In the genomic region with DNA sequence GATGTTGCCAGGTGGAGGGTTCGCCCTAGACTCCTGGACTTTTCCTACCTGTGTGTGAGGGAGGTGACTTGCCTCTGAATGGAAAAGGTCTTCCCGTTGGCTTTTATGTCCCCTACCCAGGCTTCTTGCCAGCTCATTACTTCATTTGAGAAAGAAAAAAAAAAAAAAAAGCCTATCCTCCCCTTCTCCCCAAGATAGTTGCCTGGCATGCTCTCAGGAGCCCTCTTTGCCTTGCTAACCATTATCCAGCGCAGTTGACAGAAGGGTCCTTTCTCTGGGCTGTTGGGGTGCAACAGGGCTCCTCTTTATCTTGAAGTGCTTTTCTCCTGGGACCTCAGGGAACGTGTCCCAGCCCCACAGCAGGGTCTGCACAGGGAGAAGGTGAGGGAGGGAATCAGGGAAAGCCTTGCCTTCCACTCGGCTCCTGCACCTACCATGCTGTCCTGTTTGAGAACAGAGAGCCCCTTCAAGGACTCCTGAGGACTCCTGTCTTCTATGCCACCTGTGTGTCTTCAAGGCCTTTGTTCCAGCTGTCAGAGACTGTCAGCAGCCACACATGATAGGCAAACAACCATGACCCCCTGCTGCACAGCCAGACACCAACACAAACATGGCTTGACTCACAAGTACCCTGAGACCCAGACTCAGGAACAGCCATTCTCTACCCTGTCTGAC, we compare ENCODE assay signal across 22 mouse cellular contexts. TPM values are rescaled to one million over a fixed set of nuclear protein-coding genes. Genes with fewer than 3 reads are reported as not detected.
DNase-seq lines count a peak whose midpoint lies in the region; ATAC-seq and TF ChIP-seq lines count a peak whose summit lies in the region.
"Had no signal": no experiment of that assay in that cellular context is flagged by ENCODE, and none has a peak within 500 bp of the region (broad histone marks: within the 10 kb centered on the region; RNA-seq: fewer than 3 reads in every experiment).

No protein-coding gene starts in this region.

- DNase-seq in hindbrain, embryonic 14.5 days (ENCODE audit: low spot score): no peak
- DNase-seq in midbrain, embryonic 14.5 days: no peak
- no peak for DNase-seq in midbrain, embryonic 10.5 days (ENCODE audit: low spot score)
- DNase-seq in cerebellum, adult 9-10 months: peak; percentile 65
- DNase-seq in lung, postnatal 4 days: no peak
- DNase-seq: adrenal gland, adult 2 months; B cell, adult 2 months; gastrocnemius, postnatal 10 days; lung, postnatal 36 days; thymus, adult 2 months; thymus, postnatal 4 days had no signal

- peaks cover 30% of the 10 kb centered on the region for H3K27me3 ChIP-seq in hindbrain, embryonic 13.5 days
- no peaks in the 10 kb centered on the region for H3K27me3 ChIP-seq in hindbrain, embryonic 14.5 days (ENCODE audit: control insufficient read depth, insufficient read depth, low read length)
- H3K27me3 ChIP-seq in midbrain, embryonic 14.5 days (ENCODE audit: control insufficient read depth, insufficient read depth, low read length): no peaks in the 10 kb centered on the region; the same call in 1 of the 2 replicates
- H3K27me3 ChIP-seq in midbrain, embryonic 10.5 days (ENCODE audit: low read depth, poor library complexity, severe bottlenecking): peaks cover 59% of the 10 kb centered on the region
- H3K27me3 ChIP-seq: embryonic facial prominence, embryonic 15.5 days; Patski had no signal

- TF ChIP-seq POLR2A in cortical plate, adult 2 months (IDR thresholded peaks at IDR 0.05; ENCODE audit: extremely low read depth, insufficient read depth, low read length): no peak

- TF ChIP-seq CTCF in cortical plate, adult 2 months (IDR thresholded peaks at IDR 0.05; ENCODE audit: extremely low read depth, insufficient read depth, low read length): no peak

- WGBS in hindbrain, embryonic 13.5 days: 50% methylated on average over 5 of the region's 5 CpGs
- WGBS in hindbrain, embryonic 14.5 days: 56% methylated on average over 5 of the region's 5 CpGs
- WGBS in midbrain, embryonic 14.5 days: 55% methylated on average over 5 of the region's 5 CpGs
- WGBS in midbrain, embryonic 10.5 days: 73% methylated on average over 5 of the region's 5 CpGs

- H3K9ac ChIP-seq in hindbrain, embryonic 13.5 days: peak overlapping the region; percentile 59
- no peak overlapping the region for H3K9ac ChIP-seq in hindbrain, embryonic 14.5 days
- no peak overlapping the region for H3K9ac ChIP-seq in midbrain, embryonic 14.5 days (replicated peaks; ENCODE audit: low read length)
- H3K9ac ChIP-seq: embryonic facial prominence, embryonic 15.5 days; limb, embryonic 15.5 days; liver, embryonic 14.5 days; lung, embryonic 15.5 days had no signal

- H3K4me3 ChIP-seq in hindbrain, embryonic 13.5 days: no peak overlapping the region
- H3K4me3 ChIP-seq in hindbrain, embryonic 14.5 days (replicated peaks; ENCODE audit: low read length): no peak overlapping the region
- no peak overlapping the region for H3K4me3 ChIP-seq in midbrain, embryonic 14.5 days (replicated peaks; ENCODE audit: low read depth, low read length)
- H3K4me3 ChIP-seq in midbrain, embryonic 10.5 days: no peak overlapping the region
- peak overlapping the region; percentile 62 for H3K4me3 ChIP-seq in cortical plate, adult 2 months (ENCODE audit: insufficient read depth, low read length)
- H3K4me3 ChIP-seq: embryonic facial prominence, embryonic 15.5 days; heart, embryonic 10.5 days; limb, embryonic 15.5 days; lung, embryonic 15.5 days had no signal

- no peak overlapping the region for H3K27ac ChIP-seq in hindbrain, embryonic 13.5 days
- H3K27ac ChIP-seq in hindbrain, embryonic 14.5 days: no peak overlapping the region
- H3K27ac ChIP-seq in midbrain, embryonic 14.5 days (replicated peaks; ENCODE audit: low read depth, low read length): no peak overlapping the region
- no peak overlapping the region for H3K27ac ChIP-seq in midbrain, embryonic 10.5 days (replicated peaks)
- H3K27ac ChIP-seq in cortical plate, adult 2 months (ENCODE audit: insufficient read depth, low read length): peak overlapping the region; percentile 9; the same call in 1 of the 2 replicates
- H3K27ac ChIP-seq: embryonic facial prominence, embryonic 15.5 days; heart, embryonic 10.5 days; limb, embryonic 15.5 days; liver, embryonic 14.5 days; lung, embryonic 15.5 days had no signal

- H3K4me2 ChIP-seq in hindbrain, embryonic 13.5 days: peak overlapping the region; percentile 85; the same call in 1 of the 2 replicates
- H3K4me2 ChIP-seq in hindbrain, embryonic 14.5 days (replicated peaks): no peak overlapping the region
- 0 out of 2 replicates have a peak overlapping the region, but pooled peaks have one; percentile 81 for H3K4me2 ChIP-seq in midbrain, embryonic 14.5 days (ENCODE audit: low read length)
- H3K4me2 ChIP-seq: embryonic facial prominence, embryonic 15.5 days; limb, embryonic 15.5 days; lung, embryonic 15.5 days had no signal

- H3K36me3 ChIP-seq in hindbrain, embryonic 13.5 days: no peaks in the 10 kb centered on the region
- H3K36me3 ChIP-seq in hindbrain, embryonic 14.5 days (replicated peaks; ENCODE audit: control insufficient read depth, insufficient read depth): no peaks in the 10 kb centered on the region
- H3K36me3 ChIP-seq in midbrain, embryonic 14.5 days (ENCODE audit: control insufficient read depth, insufficient read depth, low read length): no peaks in the 10 kb centered on the region
- no peaks in the 10 kb centered on the region for H3K36me3 ChIP-seq in midbrain, embryonic 10.5 days
- H3K36me3 ChIP-seq: embryonic facial prominence, embryonic 15.5 days; forebrain, embryonic 15.5 days; G1E; heart, embryonic 10.5 days; limb, embryonic 15.5 days; lung, embryonic 15.5 days had no signal

- no peaks in the 10 kb centered on the region for H3K9me3 ChIP-seq in hindbrain, embryonic 13.5 days
- no peaks in the 10 kb centered on the region for H3K9me3 ChIP-seq in hindbrain, embryonic 14.5 days (ENCODE audit: control insufficient read depth, low read length)
- no peaks in the 10 kb centered on the region for H3K9me3 ChIP-seq in midbrain, embryonic 14.5 days (ENCODE audit: control insufficient read depth, low read length)
- H3K9me3 ChIP-seq in midbrain, embryonic 10.5 days (replicated peaks): no peaks in the 10 kb centered on the region
- H3K9me3 ChIP-seq: embryonic facial prominence, embryonic 15.5 days; forebrain, embryonic 15.5 days; G1E; heart, embryonic 10.5 days; limb, embryonic 15.5 days; lung, embryonic 15.5 days had no signal

- no peak for ATAC-seq in hindbrain, embryonic 13.5 days (ENCODE audit: low FRiP score)
- ATAC-seq in hindbrain, embryonic 14.5 days (ENCODE audit: low FRiP score): no peak
- no peak for ATAC-seq in midbrain, embryonic 14.5 days (ENCODE audit: low FRiP score, low TSS enrichment)
- ATAC-seq: forebrain, embryonic 15.5 days; intestine, embryonic 16.5 days; Patski had no signal

- H3K4me1 ChIP-seq in hindbrain, embryonic 13.5 days (replicated peaks): peaks cover 50% of the 10 kb centered on the region
- H3K4me1 ChIP-seq in hindbrain, embryonic 14.5 days (replicated peaks; ENCODE audit: control insufficient read depth, insufficient read depth, low read length): peaks cover 37% of the 10 kb centered on the region; the same call in 1 of the 2 replicates
- peaks cover 25% of the 10 kb centered on the region for H3K4me1 ChIP-seq in midbrain, embryonic 14.5 days (ENCODE audit: control insufficient read depth, insufficient read depth, low read length)
- H3K4me1 ChIP-seq in midbrain, embryonic 10.5 days: peaks cover 38% of the 10 kb centered on the region
- H3K4me1 ChIP-seq in cortical plate, adult 2 months (ENCODE audit: control insufficient read depth, insufficient read depth, low read length): peaks cover 12% of the 10 kb centered on the region

RNA-seq across cellular contexts. Expression of gene Rap1gap, which starts 1.9 kb away (rescaled TPM):
- 39.2 and 39.9 TPM in 2 replicates for polyA plus RNA-seq in hindbrain, embryonic 13.5 days (2015; fragmentation: Nextera tagmentation; extraction: Ambion mirVana)
- 80.7 and 83.9 TPM in 2 replicates for polyA plus RNA-seq in hindbrain, embryonic 14.5 days (2014; fragmentation: Nextera tagmentation; extraction: Ambion mirVana)
- 57.7 and 60.8 TPM in 2 replicates for polyA plus RNA-seq in midbrain, embryonic 14.5 days (2014; fragmentation: Nextera tagmentation; extraction: Ambion mirVana)
- 4.5 and 6.0 TPM in 2 replicates for polyA plus RNA-seq in midbrain, embryonic 10.5 days (2016; fragmentation: Nextera tagmentation; extraction: Ambion mirVana)
- 339 and 383 TPM in 2 replicates for polyA plus RNA-seq in cortical plate, adult 2 months (2012; rRNA removed)
- polyA plus RNA-seq: G1E had no signal
